Mouse (Mus musculus) hindlimb bud, embryonic 11.5 days (tissue): ENCODE measurements around the gene Ina.
"Not testable (repeated sequence)": the region's sequence is repeated elsewhere in the genome, so short reads cannot be mapped to it uniquely, and the experiment has no call there.

ENCODE experiments used
- DNase-seq: peaks from one replicate; pipeline ENCODE4 v3.0.0-alpha.2; 2012; ENCODE audit warnings: low read depth, low spot score; ENCODE audit errors: extremely low spot score

Gene Ina

GRCm38 (mm10) chr19:46984726-46985622 is 29.5 kb upstream of the Ina start:
- no peak for DNase-seq

DNA sequence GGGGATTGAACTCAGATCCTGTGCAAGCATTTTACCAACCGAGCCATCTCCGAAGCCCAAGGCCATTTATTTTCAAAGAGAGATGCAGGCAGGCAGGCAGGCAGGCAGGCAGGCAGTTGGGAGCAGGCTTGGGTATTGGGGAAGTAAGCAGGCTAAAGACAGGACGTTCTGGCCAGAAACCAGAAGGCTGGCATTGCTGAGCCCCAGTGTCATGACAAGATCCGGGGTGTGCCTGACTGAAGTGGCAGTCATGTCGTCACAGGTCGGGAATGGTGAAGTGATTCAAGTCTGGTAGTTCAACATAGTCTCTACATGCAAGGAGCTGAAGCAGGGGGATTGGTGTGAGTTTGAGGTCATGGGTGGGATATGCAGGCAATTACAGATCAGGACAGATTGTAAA is 26.9 kb upstream of the Ina start:
- no peak for DNase-seq

GRCm38 (mm10) chr19:46988231-46989087 is 26.0 kb upstream of the Ina start:
- no peak for DNase-seq

DNA sequence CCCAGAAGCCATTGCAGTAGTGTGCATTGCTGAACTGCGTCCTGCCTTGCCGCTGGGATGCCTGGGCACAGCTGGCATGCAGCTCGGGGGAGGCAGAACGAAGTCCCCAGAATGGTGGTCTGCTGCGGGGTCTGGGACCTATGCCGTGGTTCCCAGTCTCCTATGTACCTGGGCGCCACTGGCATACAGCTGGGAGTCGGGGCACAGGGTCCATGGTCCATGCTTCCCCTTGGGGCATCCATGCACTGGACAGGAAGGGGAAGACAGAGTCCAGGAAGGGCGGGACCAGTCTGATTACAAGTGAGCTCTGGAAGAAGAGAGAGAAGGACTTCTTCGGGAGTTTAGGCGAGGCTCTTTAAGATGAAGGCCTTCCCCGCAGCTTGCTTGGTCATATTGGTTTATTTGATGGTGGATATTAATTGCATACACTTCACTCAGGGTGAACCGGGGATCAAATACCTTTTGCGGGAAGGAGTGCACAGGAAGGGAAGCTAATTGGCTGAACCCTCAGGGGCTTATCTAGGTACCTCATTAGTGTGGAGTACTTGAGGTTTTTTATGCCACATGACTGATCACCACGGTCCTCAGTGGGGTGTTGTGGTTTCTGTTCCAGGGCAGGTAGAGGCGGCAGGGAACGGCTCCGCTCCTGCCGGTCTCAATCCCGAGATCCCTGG is 24.9 kb upstream of the Ina start:
- DNase-seq = no peak

DNA sequence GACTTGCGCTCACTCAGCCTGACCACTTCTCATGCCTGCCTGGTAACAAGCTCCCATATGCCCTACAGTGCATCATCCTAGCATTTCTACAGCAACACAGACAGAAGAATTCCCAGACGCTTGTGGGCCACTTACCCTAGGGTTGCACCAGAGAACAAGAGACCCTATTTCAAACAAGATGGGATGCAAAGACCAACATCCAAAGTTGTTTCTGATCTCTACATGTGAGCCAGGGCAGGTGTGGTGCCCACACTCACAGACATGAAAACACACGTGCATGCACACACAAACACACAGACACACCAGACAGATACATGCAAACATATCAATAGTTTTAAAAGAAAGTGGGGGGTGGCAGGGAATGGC is 24.4 kb upstream of the Ina start:
- no peak for DNase-seq

GRCm38 (mm10) chr19:46990625-46991024 is 23.9 kb upstream of the Ina start:
- not testable (repeated sequence) for DNase-seq

DNA sequence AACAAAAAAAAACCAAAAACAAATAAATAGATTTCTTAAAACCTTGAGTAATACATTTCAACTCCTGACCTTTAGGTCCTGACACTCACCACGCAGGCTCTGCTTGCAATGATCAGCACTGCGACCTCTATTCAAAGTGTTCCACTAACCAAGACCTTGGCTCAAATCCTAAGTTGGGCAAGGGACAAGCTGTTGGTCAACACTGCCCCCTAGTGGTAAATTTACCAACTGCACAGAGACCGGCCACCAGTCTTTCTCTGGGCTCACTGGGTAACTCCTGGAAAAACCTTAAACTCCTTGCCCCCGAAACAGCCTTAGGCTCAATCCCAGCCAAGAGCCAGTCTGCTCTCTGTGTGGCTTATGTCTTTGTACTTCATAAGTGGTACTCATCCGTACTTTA is 23.4 kb upstream of the Ina start:
- DNase-seq = peak; percentile 60

GRCm38 (mm10) chr19:46992329-46992728 is 22.2 kb upstream of the Ina start:
- DNase-seq = not testable (repeated sequence)

DNA sequence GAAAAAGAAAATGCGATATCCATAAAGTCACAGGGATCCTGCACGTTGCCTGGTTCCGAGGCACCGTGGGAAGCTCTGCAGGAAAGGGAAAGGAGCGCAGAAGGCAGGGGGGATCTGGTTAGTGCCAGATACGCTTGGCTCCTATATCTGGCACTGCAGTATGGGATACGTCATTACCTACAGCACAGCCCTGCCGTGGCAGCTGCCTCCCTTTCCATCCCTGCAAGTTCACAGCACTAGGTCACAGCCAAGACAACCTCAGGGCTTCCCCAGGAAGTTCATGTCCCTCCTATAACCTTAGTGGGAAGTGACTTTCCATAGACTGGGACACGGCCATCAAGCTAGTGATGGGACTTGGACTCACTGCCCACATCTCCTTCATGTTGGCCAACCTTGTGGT is 18.4 kb upstream of the Ina start:
- DNase-seq = no peak

GRCm38 (mm10) chr19:46998168-46998870 is 16.2 kb upstream of the Ina start:
- DNase-seq = no peak

- DNase-seq = no peak
Observed at GRCm38 (mm10) chr19:46998953-46999352, 15.5 kb upstream of the Ina start.

DNA sequence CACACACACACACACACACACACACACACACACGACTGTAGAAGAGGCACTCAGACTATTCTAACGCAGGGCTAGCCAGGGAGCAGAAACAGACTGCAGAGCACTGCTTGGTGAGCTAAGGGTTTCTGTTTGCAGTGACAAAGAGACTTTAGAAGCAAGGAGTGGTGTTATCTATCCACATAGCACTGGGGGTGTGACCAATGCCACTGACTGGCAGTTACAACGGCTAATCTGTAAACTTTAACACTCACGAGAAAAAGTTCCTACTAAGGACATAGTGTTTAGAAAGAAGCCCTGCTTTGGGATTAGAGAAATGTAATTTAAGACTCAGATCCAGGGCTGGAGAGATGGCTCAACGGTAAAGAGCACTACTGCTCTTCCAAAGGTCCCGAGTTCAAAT is 14.7 kb upstream of the Ina start:
- DNase-seq = no peak

DNA sequence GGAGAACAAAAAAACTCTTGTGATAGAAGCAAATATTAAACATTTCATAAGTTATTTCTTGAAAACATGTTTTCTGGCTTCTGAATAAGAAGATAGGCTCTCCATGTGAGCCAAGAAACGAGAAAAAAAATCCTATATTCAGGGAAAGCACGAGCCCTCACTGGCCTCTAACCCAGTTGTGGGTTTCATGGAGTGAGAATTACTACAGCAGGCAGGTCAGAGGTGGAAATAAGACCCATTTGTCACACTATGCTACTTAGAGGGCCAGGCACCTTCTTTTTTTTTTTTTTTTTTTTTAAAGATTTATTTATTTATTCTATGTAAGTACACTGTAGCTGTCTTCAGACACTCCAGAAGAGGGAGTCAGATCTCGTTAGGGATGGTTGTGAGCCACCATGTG is 14.1 kb upstream of the Ina start:
- not testable (repeated sequence) for DNase-seq

DNA sequence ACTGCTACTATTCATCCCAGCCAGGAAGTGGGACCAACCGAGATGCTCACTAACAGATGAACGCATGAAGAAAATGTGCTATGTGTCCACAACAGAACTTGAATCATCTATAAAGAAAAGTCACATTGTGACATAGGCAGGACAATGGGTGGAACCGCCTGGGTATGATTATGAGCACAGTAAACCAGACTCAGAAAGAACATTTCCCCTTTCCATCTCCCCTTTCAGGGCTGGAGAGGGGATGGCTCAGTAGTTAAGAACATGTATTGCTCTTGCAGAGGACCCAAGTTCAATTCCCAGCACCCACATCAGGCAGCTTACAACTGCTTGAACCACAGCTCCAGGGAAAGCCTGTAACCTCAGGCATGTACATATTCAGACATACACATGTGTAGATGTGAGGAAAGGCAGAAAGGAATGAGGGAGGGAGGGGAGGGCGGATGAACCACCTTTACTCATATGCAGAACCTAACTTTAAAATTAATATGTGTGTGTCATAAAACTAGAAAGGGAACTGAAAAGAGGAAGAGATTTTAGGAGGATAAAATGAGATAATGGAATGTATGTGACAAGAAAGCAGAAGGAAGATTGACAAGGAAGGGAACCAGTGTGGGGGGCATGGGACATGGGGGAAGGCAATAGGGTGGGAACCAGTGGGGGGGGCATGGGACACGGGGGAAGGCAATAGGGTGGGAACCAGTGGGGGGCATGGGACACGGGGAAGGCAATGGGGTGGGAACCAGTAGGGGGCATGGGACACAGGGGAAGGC is 10.6 kb upstream of the Ina start:
- no peak for DNase-seq

- no peak for DNase-seq
Observed at GRCm38 (mm10) chr19:47005873-47006272, 8.6 kb upstream of the Ina start.

DNA sequence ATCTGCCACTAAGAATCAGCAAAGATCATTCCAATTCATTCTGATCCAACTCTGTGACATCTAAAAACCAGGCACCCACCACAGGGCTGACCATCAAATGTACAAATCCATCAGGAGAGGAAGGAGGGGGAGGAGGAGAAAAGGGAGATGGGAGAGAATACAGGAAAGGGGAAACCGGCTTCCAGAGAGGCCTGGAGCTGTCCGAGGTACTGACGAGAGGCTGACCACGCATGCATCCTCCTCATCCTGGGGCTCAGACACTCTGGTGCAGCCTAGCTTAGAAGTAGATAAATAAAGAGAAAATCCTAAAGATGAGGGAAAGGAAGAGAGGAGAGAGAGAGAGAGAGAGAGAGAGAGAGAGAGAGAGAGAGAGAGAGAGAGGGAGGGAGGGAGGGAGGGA is 8.2 kb upstream of the Ina start:
- DNase-seq = no peak

- DNase-seq = no peak
Observed at GRCm38 (mm10) chr19:47009420-47009819, 5.1 kb upstream of the Ina start.

DNA sequence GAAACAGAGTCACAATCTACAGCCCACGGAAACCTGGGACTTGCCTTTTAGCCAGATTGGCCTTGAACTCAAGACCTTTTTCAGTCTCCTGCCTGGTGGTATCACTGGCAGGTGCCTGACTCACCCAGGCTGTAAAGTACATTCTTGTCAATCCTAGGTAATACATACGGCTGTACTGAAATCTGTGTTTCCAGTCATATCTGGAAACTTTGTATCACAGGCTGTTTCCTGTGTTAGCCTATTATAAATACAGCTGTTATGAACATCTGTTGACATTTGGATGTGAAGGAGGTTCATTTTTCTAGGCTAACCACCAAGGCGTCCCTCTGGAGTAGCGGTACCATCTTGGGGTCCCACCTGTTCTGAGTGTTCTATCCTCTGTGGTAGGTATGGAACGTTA is 4.6 kb upstream of the Ina start:
- no peak for DNase-seq

DNA sequence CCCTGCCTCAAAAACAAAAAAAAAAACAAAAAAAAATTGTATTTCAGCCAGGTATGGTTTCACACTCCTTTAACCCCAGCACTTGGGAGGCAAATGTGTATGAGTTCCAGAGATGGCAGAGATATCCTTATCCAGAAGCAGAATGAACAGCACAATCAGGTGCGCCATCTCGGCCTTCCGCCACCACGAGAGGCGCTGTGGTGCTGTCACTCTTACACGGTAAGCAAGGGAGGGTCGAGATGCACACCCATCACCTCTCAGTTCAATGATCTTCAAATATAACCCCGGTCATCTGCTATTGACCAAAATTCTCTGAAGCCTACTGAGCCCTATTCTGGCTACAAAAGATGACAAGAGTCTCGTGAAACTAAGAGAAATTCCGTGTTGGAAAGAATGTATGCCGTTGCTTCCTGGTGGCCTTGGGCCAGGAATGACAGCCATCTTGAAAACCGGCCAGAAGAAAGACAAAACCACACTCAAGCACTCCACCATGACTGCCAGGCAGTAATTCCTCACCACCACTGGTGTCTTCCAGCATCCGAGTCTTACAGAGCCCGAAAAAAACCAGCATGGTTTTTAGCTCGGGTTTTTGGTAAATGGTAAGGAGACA is 1.9 kb upstream of the Ina start:
- no peak for DNase-seq
